Mouse (Mus musculus) heart, embryonic 11.5 days (tissue): ENCODE measurements around the gene Trpc1. TPM values are rescaled to one million over a fixed set of nuclear protein-coding genes. Genes with fewer than 3 reads are reported as not detected.

Experiments used
- ATAC-seq: fragments of 200-750 bp; cut with Nextera tagmentation; replicated peaks from 2 replicates; pipeline ENCODE4 v1.8.0; 2017; ENCODE audit warnings: moderate library complexity; ENCODE audit not compliant: insufficient number of reproducible peaks, low FRiP score, low TSS enrichment
- H3K27ac ChIP-seq: fragments of 300-500 bp; sonication (generic); 2 replicates; pipeline ENCODE4 v1.5.1; 2014; ENCODE audit warnings: mild to moderate bottlenecking, low read depth, low read length
- H3K27me3 ChIP-seq: fragments of 300-500 bp; sonication (generic); 2 replicates; pipeline ENCODE4 v1.6.1; 2014; ENCODE audit warnings: mild to moderate bottlenecking, low read length, mixed read lengths; ENCODE audit not compliant: control insufficient read depth, insufficient read depth
- H3K36me3 ChIP-seq: fragments of 300-500 bp; sonication (generic); 2 replicates; pipeline ENCODE4 v1.6.1; 2014; ENCODE audit warnings: mild to moderate bottlenecking, low read length, moderate library complexity, mixed read lengths; ENCODE audit not compliant: control insufficient read depth, insufficient read depth
- H3K4me1 ChIP-seq: fragments of 300-500 bp; sonication (generic); 2 replicates; pipeline ENCODE4 v1.6.1; 2014; ENCODE audit warnings: low read length; ENCODE audit not compliant: control insufficient read depth, insufficient read depth
- H3K4me2 ChIP-seq: fragments of 300-500 bp; sonication (generic); 2 replicates; pipeline ENCODE4 v1.6.1; 2014; ENCODE audit warnings: mild to moderate bottlenecking, moderate library complexity
- H3K4me3 ChIP-seq: fragments of 300-500 bp; sonication (generic); 2 replicates; pipeline ENCODE4 v1.5.1; 2014; ENCODE audit warnings: low read depth, low read length
- H3K9ac ChIP-seq: fragments of 300-500 bp; sonication (generic); 2 replicates; pipeline ENCODE4 v1.6.1; 2014; ENCODE audit warnings: mild to moderate bottlenecking, low read depth, low read length, moderate library complexity
- H3K9me3 ChIP-seq: fragments of 300-500 bp; sonication (generic); replicated peaks from 2 replicates; pipeline ENCODE4 v1.6.1; 2016; ENCODE audit warnings: low read length; ENCODE audit not compliant: control insufficient read depth
- WGBS: fragments of 180-500 bp; shearing (Covaris S2); extraction: QIAGEN DNeasy Blood & Tissue Kit; methylation state at CpG from one replicate; pipeline ENCODE4 v1.1.7; 2014; ENCODE audit not compliant: insufficient replicate concordance; 5-methylcytosine and 5-hydroxymethylcytosine counted together
- polyA plus RNA-seq: library from polyadenylated mRNA; unstranded; fragments of >200 nt; fragmentation: Nextera tagmentation; extraction: Ambion mirVana; gene quantifications from 2 replicates; pipeline ENCODE4 v1.2.1, GENCODE M21; 2014

Trpc1 gene
- polyA plus RNA-seq, 1 experiment from 2014 or later: 2.1 TPM

- H3K9ac ChIP-seq: no peak overlapping the region
- H3K4me1 ChIP-seq: no peaks in the 10 kb centered on the region
- ATAC-seq: no peak
- no peak overlapping the region for H3K4me2 ChIP-seq
- H3K4me3 ChIP-seq: no peak overlapping the region
- no peaks in the 10 kb centered on the region for H3K27me3 ChIP-seq
- WGBS: 71% methylated on average over 5 of the region's 5 CpGs
- H3K36me3 ChIP-seq: no peaks in the 10 kb centered on the region
- H3K9me3 ChIP-seq: no peaks in the 10 kb centered on the region
- no peak overlapping the region for H3K27ac ChIP-seq
These were observed 81.9 kb downstream of the Trpc1 start for GRCm38 (mm10) chr9:95668306-95668705.

GRCm38 (mm10) chr9:95667836-95668235 lies 82.3 kb downstream of the Trpc1 start:
- no peaks in the 10 kb centered on the region for H3K36me3 ChIP-seq
- H3K9me3 ChIP-seq: no peaks in the 10 kb centered on the region
- H3K27me3 ChIP-seq: no peaks in the 10 kb centered on the region
- H3K27ac ChIP-seq: no peak overlapping the region
- no peak overlapping the region for H3K9ac ChIP-seq
- 40% methylated on average over 9 of the region's 9 CpGs for WGBS
- no peak overlapping the region for H3K4me2 ChIP-seq
- no peaks in the 10 kb centered on the region for H3K4me1 ChIP-seq
- no peak for ATAC-seq
- H3K4me3 ChIP-seq: no peak overlapping the region

DNA sequence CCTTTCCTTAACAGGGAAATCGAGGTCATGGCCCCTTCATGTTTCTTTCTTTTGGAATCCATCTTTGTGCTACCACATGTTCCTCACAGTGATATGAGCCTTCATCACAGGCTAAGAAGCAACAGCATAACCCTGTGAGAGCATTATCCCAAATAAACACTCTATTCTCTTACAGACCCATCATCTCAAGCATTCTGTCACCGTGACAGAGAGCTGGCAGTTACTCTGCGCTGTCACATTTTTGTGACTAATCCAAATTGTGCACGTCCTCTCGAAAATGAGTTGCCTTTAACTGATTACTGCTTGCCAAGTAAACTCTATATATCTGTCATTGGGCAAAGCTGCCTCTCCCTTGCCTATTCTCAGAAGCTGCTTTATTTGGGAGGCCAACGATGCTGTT lies 84.3 kb downstream of the Trpc1 start:
- H3K4me3 ChIP-seq: no peak overlapping the region
- H3K9ac ChIP-seq: no peak overlapping the region
- H3K36me3 ChIP-seq: no peaks in the 10 kb centered on the region
- H3K4me2 ChIP-seq: no peak overlapping the region
- H3K9me3 ChIP-seq: no peaks in the 10 kb centered on the region
- H3K27me3 ChIP-seq: no peaks in the 10 kb centered on the region
- ATAC-seq: no peak
- no peak overlapping the region for H3K27ac ChIP-seq
- WGBS: 80% methylated on average over 6 of the region's 6 CpGs
- H3K4me1 ChIP-seq: no peaks in the 10 kb centered on the region

DNA sequence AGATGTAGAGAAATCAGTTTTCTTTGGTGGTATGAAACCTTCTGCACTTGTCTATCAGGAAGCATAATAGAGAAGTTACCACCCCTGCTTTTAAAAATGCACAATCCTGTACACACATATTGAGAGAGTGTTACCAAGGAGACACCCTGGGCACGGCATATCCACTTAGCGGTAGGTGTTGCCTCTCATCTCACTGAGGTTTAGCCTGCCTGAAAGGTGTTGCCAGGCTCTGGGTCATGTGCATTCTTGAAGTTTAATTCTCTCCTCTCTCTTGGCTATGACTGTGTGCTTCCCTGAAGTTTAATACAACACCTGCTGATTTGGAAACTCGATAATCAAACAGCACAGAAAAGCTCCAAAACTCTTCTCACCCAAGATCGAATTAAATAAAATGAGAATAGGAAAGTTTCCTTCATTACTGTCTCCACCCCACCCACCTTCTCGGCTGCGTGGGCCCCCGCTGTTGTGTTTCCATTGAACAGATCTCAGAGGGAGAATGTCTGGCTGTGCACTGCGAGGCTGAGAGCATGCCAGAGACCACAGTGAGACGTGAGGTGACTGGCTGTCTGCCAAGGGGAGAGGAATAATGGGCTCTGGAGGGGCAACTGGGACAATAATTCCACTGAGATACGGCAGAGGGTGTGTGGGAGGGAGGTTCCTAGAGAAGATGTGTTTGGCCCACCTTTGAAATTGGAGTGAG lies 85.7 kb downstream of the Trpc1 start:
- Histone ChIP-seq H3K36me3 (no peaks in the 10 kb centered on the region), H3K9me3 (no peaks in the 10 kb centered on the region), H3K4me2 (no peak overlapping the region), H3K4me3 (no peak overlapping the region), H3K27ac (no peak overlapping the region), H3K4me1 (no peaks in the 10 kb centered on the region), H3K27me3 (no peaks in the 10 kb centered on the region), H3K9ac (no peak overlapping the region)
- ATAC-seq: no peak; the same call in 1 of the 2 replicates
- WGBS: 57% methylated on average over 10 of the region's 10 CpGs

GRCm38 (mm10) chr9:95657941-95658340 lies 92.2 kb downstream of the Trpc1 start:
- Histone ChIP-seq H3K36me3 (no peaks in the 10 kb centered on the region), H3K4me1 (no peaks in the 10 kb centered on the region), H3K27ac (no peak overlapping the region), H3K4me2 (no peak overlapping the region), H3K27me3 (no peaks in the 10 kb centered on the region), H3K4me3 (no peak overlapping the region), H3K9ac (no peak overlapping the region), H3K9me3 (no peaks in the 10 kb centered on the region)
- no peak for ATAC-seq
- 87% methylated on average over 2 of the region's 2 CpGs for WGBS

Other genes starting within 250 kb of the Trpc1 start
- 89.0 and 102 TPM in 2 replicates for gene U2surp, start 238.4 kb downstream of the Trpc1 start, polyA plus RNA-seq
- 0.70 and 0.86 TPM in 2 replicates for gene Paqr9, start 190.7 kb downstream of the Trpc1 start, polyA plus RNA-seq
- 1.8 and 1.9 TPM in 2 replicates for gene Pcolce2, start 112.8 kb downstream of the Trpc1 start, polyA plus RNA-seq
- 2.3 and 2.4 TPM in 2 replicates for gene Pls1, start 94.9 kb upstream of the Trpc1 start, polyA plus RNA-seq
- gene Atr, start 107.2 kb upstream of the Trpc1 start, polyA plus RNA-seq: 14.1 and 16.9 TPM in 2 replicates
- 9.9 and 18.5 TPM in 2 replicates for gene Xrn1, start 204.4 kb upstream of the Trpc1 start, polyA plus RNA-seq